Mouse (Mus musculus): ENCODE data around the gene Polr2i. TPM values are rescaled to one million over a fixed set of nuclear protein-coding genes. Genes with fewer than 3 reads are reported as not detected.

Polr2i gene
- polyA plus RNA-seq, 1 experiment: 93.0 TPM

- Histone ChIP-seq H3K27ac (replicated peaks; ENCODE audit: low read depth, low read length) (no peak overlapping the region), H3K4me3 (ENCODE audit: insufficient read depth, low read depth, low read length) (no peak overlapping the region), H3K4me1 (ENCODE audit: control insufficient read depth, insufficient read depth, insufficient read length, low read length) (no peaks in the 10 kb centered on the region)
Observed at GRCm38 (mm10) chr7:30265935-30266334, 34.2 kb downstream of the Polr2i start.

- Histone ChIP-seq H3K27ac (replicated peaks; ENCODE audit: low read depth, low read length) (no peak overlapping the region), H3K4me1 (ENCODE audit: control insufficient read depth, insufficient read depth, insufficient read length, low read length) (no peaks in the 10 kb centered on the region), H3K4me3 (ENCODE audit: insufficient read depth, low read depth, low read length) (no peak overlapping the region)
Observed at GRCm38 (mm10) chr7:30266780-30267179, 35.0 kb downstream of the Polr2i start.

GRCm38 (mm10) chr7:30269641-30270040 is 37.9 kb downstream of the Polr2i start:
- no peak overlapping the region for H3K27ac ChIP-seq (replicated peaks; ENCODE audit: low read depth, low read length)

GRCm38 (mm10) chr7:30274383-30274782 is 42.6 kb downstream of the Polr2i start:
- Histone ChIP-seq H3K4me3 (ENCODE audit: insufficient read depth, low read depth, low read length) (no peak overlapping the region), H3K4me1 (ENCODE audit: control insufficient read depth, insufficient read depth, insufficient read length, low read length) (no peaks in the 10 kb centered on the region), H3K27ac (replicated peaks; ENCODE audit: low read depth, low read length) (no peak overlapping the region)

More at GRCm38 (mm10) chr7:30269641-30270040, 37.9 kb downstream of the Polr2i start:
- Histone ChIP-seq H3K4me1 (ENCODE audit: control insufficient read depth, insufficient read depth, insufficient read length, low read length) (no peaks in the 10 kb centered on the region), H3K4me3 (ENCODE audit: insufficient read depth, low read depth, low read length) (no peak overlapping the region)

GRCm38 (mm10) chr7:30278911-30279310 is 47.2 kb downstream of the Polr2i start:
- Histone ChIP-seq H3K4me1 (ENCODE audit: control insufficient read depth, insufficient read depth, insufficient read length, low read length) (no peaks in the 10 kb centered on the region), H3K27ac (replicated peaks; ENCODE audit: low read depth, low read length) (peak overlapping the region; percentile 41; the same call in 1 of the 2 replicates), H3K4me3 (ENCODE audit: insufficient read depth, low read depth, low read length) (no peak overlapping the region)

GRCm38 (mm10) chr7:30279536-30279935 is 47.8 kb downstream of the Polr2i start:
- Histone ChIP-seq H3K27ac (replicated peaks; ENCODE audit: low read depth, low read length) (peak overlapping the region; percentile 41; the same call in 1 of the 2 replicates), H3K4me3 (ENCODE audit: insufficient read depth, low read depth, low read length) (peak overlapping the region; percentile 77)

GRCm38 (mm10) chr7:30279951-30280669 is 48.4 kb downstream of the Polr2i start, which contains the start of the genes Thap8 and Wdr62:
TSS of gene Thap8 (plus strand) at chr7:30280094.
TSS of gene Wdr62 (minus strand) at chr7:30280419.
- peak within 1 kb of the TSS; percentile 96 for H3K27ac ChIP-seq (replicated peaks; ENCODE audit: low read depth, low read length)
- H3K4me3 ChIP-seq (ENCODE audit: insufficient read depth, low read depth, low read length): peak within 1 kb of the TSS; percentile 77
- no peaks in the 10 kb centered on the region for H3K4me1 ChIP-seq (ENCODE audit: control insufficient read depth, insufficient read depth, insufficient read length, low read length)

More at GRCm38 (mm10) chr7:30279536-30279935, 47.8 kb downstream of the Polr2i start:
- H3K4me1 ChIP-seq (ENCODE audit: control insufficient read depth, insufficient read depth, insufficient read length, low read length): no peaks in the 10 kb centered on the region

- Histone ChIP-seq H3K4me1 (ENCODE audit: control insufficient read depth, insufficient read depth, insufficient read length, low read length) (no peaks in the 10 kb centered on the region), H3K27ac (replicated peaks; ENCODE audit: low read depth, low read length) (peak overlapping the region; percentile 96), H3K4me3 (ENCODE audit: insufficient read depth, low read depth, low read length) (peak overlapping the region; percentile 69)
Observed at GRCm38 (mm10) chr7:30280670-30281138, 49.0 kb downstream of the Polr2i start.

- Histone ChIP-seq H3K27ac (replicated peaks; ENCODE audit: low read depth, low read length) (no peak overlapping the region), H3K4me3 (ENCODE audit: insufficient read depth, low read depth, low read length) (no peak overlapping the region)
Observed at GRCm38 (mm10) chr7:30281522-30281921, 49.8 kb downstream of the Polr2i start.

GRCm38 (mm10) chr7:30282740-30283139 is 51.0 kb downstream of the Polr2i start:
- no peak overlapping the region for H3K27ac ChIP-seq (replicated peaks; ENCODE audit: low read depth, low read length)
- H3K4me3 ChIP-seq (ENCODE audit: insufficient read depth, low read depth, low read length): no peak overlapping the region
- no peaks in the 10 kb centered on the region for H3K4me1 ChIP-seq (ENCODE audit: control insufficient read depth, insufficient read depth, insufficient read length, low read length)

More at GRCm38 (mm10) chr7:30281522-30281921, 49.8 kb downstream of the Polr2i start:
- no peaks in the 10 kb centered on the region for H3K4me1 ChIP-seq (ENCODE audit: control insufficient read depth, insufficient read depth, insufficient read length, low read length)

Other genes with a start within 250 kb of the Polr2i start
- gene Zfp568, start 248.0 kb upstream of the Polr2i start, polyA plus RNA-seq (2012; ENCODE audit: insufficient read depth, insufficient read length, missing spikeins): 2.4 and 4.0 TPM in 2 replicates
- 1.9 TPM in 2 replicates for gene Zfp14, start 180.6 kb upstream of the Polr2i start, polyA plus RNA-seq (2012; ENCODE audit: insufficient read depth, insufficient read length, missing spikeins)
- gene Zfp82, start 159.0 kb upstream of the Polr2i start, polyA plus RNA-seq (2012; ENCODE audit: insufficient read depth, insufficient read length, missing spikeins): 1.8 and 2.1 TPM in 2 replicates
- not detected in 2 replicates for gene Gm26920, start 141.5 kb upstream of the Polr2i start, polyA plus RNA-seq (2012; ENCODE audit: insufficient read depth, insufficient read length, missing spikeins)
- gene Zfp566, start 141.4 kb upstream of the Polr2i start, polyA plus RNA-seq (2012; ENCODE audit: insufficient read depth, insufficient read length, missing spikeins): 2.4 and 2.5 TPM in 2 replicates
- gene Zfp260, start 137.2 kb upstream of the Polr2i start, polyA plus RNA-seq (2012; ENCODE audit: insufficient read depth, insufficient read length, missing spikeins): 32.4 and 34.3 TPM in 2 replicates
- gene Zfp382, start 110.0 kb upstream of the Polr2i start, polyA plus RNA-seq (2012; ENCODE audit: insufficient read depth, insufficient read length, missing spikeins): 1.1 TPM in 1 of 2 replicates, not detected in the other
- 17.8 and 24.3 TPM in 2 replicates for gene Zfp146, start 62.2 kb upstream of the Polr2i start, polyA plus RNA-seq (2012; ENCODE audit: insufficient read depth, insufficient read length, missing spikeins)
- 3,242 and 3,950 TPM in 2 replicates for gene Cox7a1, start 47.8 kb upstream of the Polr2i start, polyA plus RNA-seq (2012; ENCODE audit: insufficient read depth, insufficient read length, missing spikeins)
- 549 and 708 TPM in 2 replicates for gene Capns1, start 33.1 kb upstream of the Polr2i start, polyA plus RNA-seq (2012; ENCODE audit: insufficient read depth, insufficient read length, missing spikeins)
- 62.8 and 71.2 TPM in 2 replicates for gene Tbcb, start 324 bp downstream of the Polr2i start, polyA plus RNA-seq (2012; ENCODE audit: insufficient read depth, insufficient read length, missing spikeins)
- gene Ovol3, start 3.8 kb downstream of the Polr2i start, polyA plus RNA-seq (2012; ENCODE audit: insufficient read depth, insufficient read length, missing spikeins): not detected in 2 replicates
- gene Thap8, start 48.1 kb downstream of the Polr2i start, polyA plus RNA-seq (2012; ENCODE audit: insufficient read depth, insufficient read length, missing spikeins): 0.83 TPM in 1 of 2 replicates, not detected in the other
- 3.2 and 4.6 TPM in 2 replicates for gene Wdr62, start 48.5 kb downstream of the Polr2i start, polyA plus RNA-seq (2012; ENCODE audit: insufficient read depth, insufficient read length, missing spikeins)
- gene Clip3, start 59.8 kb downstream of the Polr2i start, polyA plus RNA-seq (2012; ENCODE audit: insufficient read depth, insufficient read length, missing spikeins): 4.5 and 7.3 TPM in 2 replicates
- 34.7 and 38.6 TPM in 2 replicates for gene Alkbh6, start 76.8 kb downstream of the Polr2i start, polyA plus RNA-seq (2012; ENCODE audit: insufficient read depth, insufficient read length, missing spikeins)
- not detected in 2 replicates for gene Syne4, start 82.9 kb downstream of the Polr2i start, polyA plus RNA-seq (2012; ENCODE audit: insufficient read depth, insufficient read length, missing spikeins)
- 1.6 and 2.0 TPM in 2 replicates for gene E130208F15Rik, start 89.8 kb downstream of the Polr2i start, polyA plus RNA-seq (2012; ENCODE audit: insufficient read depth, insufficient read length, missing spikeins)
- gene Sdhaf1, start 91.9 kb downstream of the Polr2i start, polyA plus RNA-seq (2012; ENCODE audit: insufficient read depth, insufficient read length, missing spikeins): 18.1 and 22.7 TPM in 2 replicates
- gene Lrfn3, start 130.8 kb downstream of the Polr2i start, polyA plus RNA-seq (2012; ENCODE audit: insufficient read depth, insufficient read length, missing spikeins): 0.67 and 2.4 TPM in 2 replicates
- gene Tyrobp, start 181.8 kb downstream of the Polr2i start, polyA plus RNA-seq (2012; ENCODE audit: insufficient read depth, insufficient read length, missing spikeins): 34.6 and 43.0 TPM in 2 replicates
- gene Hcst, start 187.9 kb downstream of the Polr2i start, polyA plus RNA-seq (2012; ENCODE audit: insufficient read depth, insufficient read length, missing spikeins): 2.5 and 2.8 TPM in 2 replicates
- 0.67 and 1.6 TPM in 2 replicates for gene Nfkbid, start 189.8 kb downstream of the Polr2i start, polyA plus RNA-seq (2012; ENCODE audit: insufficient read depth, insufficient read length, missing spikeins)
- gene Aplp1, start 213.6 kb downstream of the Polr2i start, polyA plus RNA-seq (2012; ENCODE audit: insufficient read depth, insufficient read length, missing spikeins): 0.44 and 0.92 TPM in 2 replicates
- gene Kirrel2, start 225.7 kb downstream of the Polr2i start, polyA plus RNA-seq (2012; ENCODE audit: insufficient read depth, insufficient read length, missing spikeins): not detected in 2 replicates
- not detected in 2 replicates for gene Nphs1, start 226.4 kb downstream of the Polr2i start, polyA plus RNA-seq (2012; ENCODE audit: insufficient read depth, insufficient read length, missing spikeins)